Mouse (Mus musculus) MEL (cell line): ENCODE results near the gene Ddx43.

Experiments
- CTCF ChIP-seq, 3 experiments: IDR thresholded peaks in 2 of 3; conservative IDR thresholded peaks in 1 of 3; 2 replicates each; pipeline ENCODE4 v1.5.1; 2011 to 2012; ENCODE audit warnings: low read length in 3 of 3, low read depth in 2 of 3, mild to moderate bottlenecking in 2 of 3, improper control_type of control experiment in 1 of 3, inconsistent platforms in 1 of 3, mixed read lengths in 1 of 3, moderate library complexity in 1 of 3; ENCODE audit not compliant: control insufficient read depth in 1 of 3, insufficient read depth in 1 of 3, poor library complexity in 1 of 3, severe bottlenecking in 1 of 3
- E2F4 ChIP-seq: IDR thresholded peaks from 2 replicates; pipeline ENCODE4 v1.6.1; 2011; ENCODE audit warnings: low read depth, low read length, improper control_type of control experiment, borderline replicate concordance
- EP300 ChIP-seq, 2 experiments: IDR thresholded peaks; 2 replicates each; pipeline ENCODE4 v1.6.1; 2011; ENCODE audit warnings: improper control_type of control experiment in 2 of 2, low read length in 2 of 2, low read depth in 1 of 2, mild to moderate bottlenecking in 1 of 2
- ETS1 ChIP-seq: IDR thresholded peaks from 2 replicates; pipeline ENCODE4 v1.6.1; 2012; ENCODE audit warnings: low read depth, mild to moderate bottlenecking, inconsistent platforms, low read length, improper control_type of control experiment, moderate library complexity
- GABPA ChIP-seq: IDR thresholded peaks from 2 replicates; pipeline ENCODE4 v1.6.1; 2012; ENCODE audit warnings: low read depth, mild to moderate bottlenecking, inconsistent platforms, low read length, improper control_type of control experiment, moderate library complexity
- GATA1 ChIP-seq: IDR thresholded peaks from 2 replicates; pipeline ENCODE4 v1.6.1; 2011; ENCODE audit warnings: low read depth, low read length, improper control_type of control experiment
- MAX ChIP-seq: IDR thresholded peaks from 2 replicates; pipeline ENCODE4 v1.6.1; 2011; ENCODE audit warnings: low read length, improper control_type of control experiment
- MAZ ChIP-seq: IDR thresholded peaks from 2 replicates; pipeline ENCODE4 v1.6.1; 2012; ENCODE audit warnings: low read depth, mild to moderate bottlenecking, inconsistent platforms, low read length, improper control_type of control experiment
- MEF2A ChIP-seq: IDR thresholded peaks from 2 replicates; pipeline ENCODE4 v1.6.1; 2014; ENCODE audit warnings: low read depth, mild to moderate bottlenecking, inconsistent platforms, low read length, improper control_type of control experiment; ENCODE audit not compliant: poor library complexity, insufficient replicate concordance, severe bottlenecking; ENCODE audit errors: extremely low read depth
- MYC ChIP-seq: IDR thresholded peaks from 2 replicates; pipeline ENCODE4 v1.6.1; 2011; ENCODE audit warnings: low read depth, mild to moderate bottlenecking, low read length, improper control_type of control experiment, moderate library complexity
- NELFE ChIP-seq: IDR thresholded peaks from 2 replicates; pipeline ENCODE4 v1.6.1; 2011; ENCODE audit warnings: low read depth, low read length, improper control_type of control experiment
- POLR2A ChIP-seq, 2 experiments: IDR thresholded peaks; 2 replicates each; pipeline ENCODE4 v1.6.1; 2011 to 2012; ENCODE audit warnings: low read length in 2 of 2, mild to moderate bottlenecking in 2 of 2, control low read depth in 1 of 2, improper control_type of control experiment in 1 of 2, low read depth in 1 of 2, moderate library complexity in 1 of 2; ENCODE audit not compliant: control insufficient read depth in 1 of 2, insufficient read depth in 1 of 2, poor library complexity in 1 of 2
- RAD21 ChIP-seq: IDR thresholded peaks from 2 replicates; pipeline ENCODE4 v1.6.1; 2011; ENCODE audit warnings: mild to moderate bottlenecking, low read depth, low read length, improper control_type of control experiment
- TCF12 ChIP-seq: IDR thresholded peaks from 2 replicates; pipeline ENCODE4 v1.6.1; 2014; ENCODE audit warnings: low read depth, mild to moderate bottlenecking, inconsistent platforms, low read length, improper control_type of control experiment, moderate library complexity

GRCm38 (mm10) chr9:78429551-78429950, 34.0 kb downstream of the Ddx43 start:
- TF ChIP-seq TCF12: no peak
- no peak for TF ChIP-seq CTCF (IDR thresholded peaks at IDR 0.05 in 2 of 3, conservative IDR thresholded peaks at IDR 0.05 in 1 of 3; ENCODE audit: control insufficient read depth in 1 of 3, insufficient read depth in 1 of 3, low read depth in 2 of 3, low read length in 3 of 3, poor library complexity in 1 of 3, severe bottlenecking in 1 of 3)
- TF ChIP-seq POLR2A (IDR thresholded peaks at IDR 0.05; ENCODE audit: control insufficient read depth in 1 of 2, insufficient read depth in 1 of 2, low read depth in 1 of 2, low read length in 2 of 2, poor library complexity in 1 of 2): no peak
- TF ChIP-seq MAZ: no peak
- TF ChIP-seq E2F4: no peak
- no peak for TF ChIP-seq MEF2A
- TF ChIP-seq GABPA: no peak
- no peak for TF ChIP-seq MYC
- no peak for TF ChIP-seq EP300 (IDR thresholded peaks at IDR 0.05; ENCODE audit: low read depth in 1 of 2, low read length in 2 of 2)
- TF ChIP-seq NELFE: no peak
- TF ChIP-seq ETS1: no peak
- no peak for TF ChIP-seq MAX
- TF ChIP-seq RAD21: no peak
- TF ChIP-seq GATA1: no peak
